Mouse (Mus musculus): ENCODE measurements around the gene Dok7. TPM values are rescaled to one million over a fixed set of nuclear protein-coding genes. Genes with fewer than 3 reads are reported as not detected.

Gene Dok7
- polyA plus RNA-seq, 1 experiment from 2014 or later = 0.89 TPM

DNA sequence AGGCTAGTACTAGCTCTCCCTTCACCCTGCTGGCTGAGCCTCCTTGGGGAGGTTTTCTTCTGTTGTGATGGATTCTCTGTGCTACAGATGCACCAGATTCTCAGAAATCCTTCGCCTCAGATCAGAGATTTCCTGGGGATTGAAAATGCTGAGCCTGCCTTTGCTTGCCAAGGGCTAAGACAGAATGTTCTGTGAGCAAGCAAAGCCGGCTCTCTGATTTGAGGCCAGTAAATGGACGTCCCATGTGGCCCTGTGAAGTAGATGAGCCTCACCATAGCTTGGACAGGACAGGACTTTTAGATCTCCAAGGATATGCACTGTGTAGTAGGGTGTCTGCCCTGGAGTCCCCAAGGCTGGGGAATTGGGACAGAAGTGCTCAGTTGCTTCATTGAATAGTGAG, 28.3 kb downstream of the Dok7 start:
- Histone ChIP-seq H3K4me1 (replicated peaks; ENCODE audit: insufficient read depth, low read length) (no peaks in the 10 kb centered on the region), H3K4me2 (ENCODE audit: low read length) (no peak overlapping the region), H3K27ac (no peak overlapping the region), H3K9me3 (replicated peaks; ENCODE audit: low read length) (no peaks in the 10 kb centered on the region), H3K9ac (ENCODE audit: low read depth, low read length) (no peak overlapping the region), H3K4me3 (replicated peaks; ENCODE audit: low read depth, low read length) (no peak overlapping the region), H3K36me3 (ENCODE audit: insufficient read depth, low read length) (no peaks in the 10 kb centered on the region), H3K27me3 (ENCODE audit: insufficient read depth, low read length) (no peaks in the 10 kb centered on the region)
- ATAC-seq (replicated peaks; ENCODE audit: low FRiP score, low read depth) (no peak), DNase-seq (ENCODE audit: low spot score) (no peak)
- no peak for TF ChIP-seq CTCF (IDR thresholded peaks at IDR 0.05; ENCODE audit: low read depth)
- WGBS = 83% methylated on average over 3 of the region's 3 CpGs

DNA sequence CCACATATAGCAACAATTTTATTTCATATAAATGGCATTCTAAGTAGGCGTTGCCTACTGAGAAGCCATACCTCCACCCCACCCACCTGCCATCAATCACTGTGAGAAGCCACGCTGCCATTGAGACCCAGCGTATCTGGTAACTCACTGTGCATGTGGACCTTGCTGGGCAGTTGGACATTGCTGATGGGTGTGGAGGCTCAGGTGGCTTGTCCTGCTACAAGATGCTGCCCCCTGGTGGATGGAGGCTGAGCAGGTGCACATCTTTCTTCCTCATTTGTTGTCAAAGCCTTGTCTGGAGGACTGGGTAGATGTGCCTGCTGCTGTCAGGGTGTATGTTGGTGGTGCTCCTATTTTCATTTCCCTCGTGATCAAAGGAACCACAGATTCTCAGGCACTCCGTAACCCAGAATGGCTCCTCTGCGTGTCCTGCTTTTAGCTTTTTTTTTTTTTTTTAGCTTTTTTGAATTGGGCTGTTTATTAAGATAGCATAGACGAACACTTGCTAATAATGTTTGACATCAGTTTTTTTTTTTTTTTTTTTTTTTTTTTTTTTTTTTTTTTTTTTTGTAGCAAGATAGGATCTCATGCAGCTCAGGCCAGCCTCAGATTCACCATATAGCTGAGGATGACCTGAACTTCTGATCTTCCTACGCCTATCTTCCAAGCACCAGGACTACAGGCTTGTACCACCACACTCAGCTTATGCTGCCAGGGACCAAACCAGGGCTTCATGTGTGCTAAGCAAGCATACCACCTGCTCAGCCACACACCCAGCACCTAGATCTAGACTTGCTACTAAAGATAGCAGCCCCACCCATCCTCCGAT, 32.4 kb downstream of the Dok7 start:
- Histone ChIP-seq H3K9me3 (replicated peaks; ENCODE audit: low read length) (no peaks in the 10 kb centered on the region), H3K4me2 (ENCODE audit: low read length) (no peak overlapping the region), H3K27ac (no peak overlapping the region), H3K27me3 (ENCODE audit: insufficient read depth, low read length) (no peaks in the 10 kb centered on the region), H3K4me1 (replicated peaks; ENCODE audit: insufficient read depth, low read length) (no peaks in the 10 kb centered on the region), H3K36me3 (ENCODE audit: insufficient read depth, low read length) (peaks cover 24% of the 10 kb centered on the region), H3K9ac (ENCODE audit: low read depth, low read length) (no peak overlapping the region), H3K4me3 (replicated peaks; ENCODE audit: low read depth, low read length) (no peak overlapping the region)
- 58% methylated on average over 9 of the region's 9 CpGs for WGBS
- ATAC-seq (replicated peaks; ENCODE audit: low FRiP score, low read depth) (0 out of 2 replicates have a peak, but pooled peaks have one; percentile 19), DNase-seq (ENCODE audit: low spot score) (peak; percentile 73)
- peak; percentile 79 for TF ChIP-seq CTCF (IDR thresholded peaks at IDR 0.05; ENCODE audit: low read depth)

- Histone ChIP-seq H3K9ac (ENCODE audit: low read depth, low read length) (no peak overlapping the region), H3K36me3 (ENCODE audit: insufficient read depth, low read length) (peaks cover 27% of the 10 kb centered on the region), H3K27ac (no peak overlapping the region), H3K4me2 (ENCODE audit: low read length) (no peak overlapping the region), H3K9me3 (replicated peaks; ENCODE audit: low read length) (no peaks in the 10 kb centered on the region), H3K4me1 (replicated peaks; ENCODE audit: insufficient read depth, low read length) (no peaks in the 10 kb centered on the region), H3K27me3 (ENCODE audit: insufficient read depth, low read length) (no peaks in the 10 kb centered on the region), H3K4me3 (replicated peaks; ENCODE audit: low read depth, low read length) (no peak overlapping the region)
- DNase-seq (ENCODE audit: low spot score) (no peak), ATAC-seq (replicated peaks; ENCODE audit: low FRiP score, low read depth) (no peak)
- WGBS = 81% methylated on average over 5 of the region's 5 CpGs
- no peak for TF ChIP-seq CTCF (IDR thresholded peaks at IDR 0.05; ENCODE audit: low read depth)
These were observed 33.0 kb downstream of the Dok7 start for GRCm38 (mm10) chr5:35089614-35089963.

DNA sequence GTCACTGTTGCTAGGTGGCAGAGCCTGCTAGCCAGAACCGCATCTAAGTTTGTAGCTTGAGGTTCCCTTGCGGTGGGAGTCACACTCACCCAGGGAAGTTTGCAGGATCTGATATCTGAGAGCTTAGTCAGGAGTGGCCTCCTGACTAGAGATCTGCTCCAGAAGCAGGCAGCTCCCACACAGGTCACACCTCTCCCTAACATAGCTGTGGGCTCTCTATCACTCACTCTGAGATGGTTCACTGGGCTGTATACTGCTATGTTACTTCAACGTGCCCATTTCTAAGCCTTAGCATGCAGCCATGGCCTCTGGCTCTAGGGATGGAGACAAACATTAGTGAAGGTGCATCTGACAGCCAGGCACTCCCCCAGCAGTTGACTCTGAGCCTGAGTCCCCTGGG, 35.1 kb downstream of the Dok7 start:
- Histone ChIP-seq H3K27me3 (ENCODE audit: insufficient read depth, low read length) (no peaks in the 10 kb centered on the region), H3K36me3 (ENCODE audit: insufficient read depth, low read length) (peaks cover 44% of the 10 kb centered on the region), H3K9me3 (replicated peaks; ENCODE audit: low read length) (no peaks in the 10 kb centered on the region), H3K4me3 (replicated peaks; ENCODE audit: low read depth, low read length) (no peak overlapping the region), H3K27ac (no peak overlapping the region), H3K9ac (ENCODE audit: low read depth, low read length) (no peak overlapping the region), H3K4me2 (ENCODE audit: low read length) (no peak overlapping the region), H3K4me1 (replicated peaks; ENCODE audit: insufficient read depth, low read length) (no peaks in the 10 kb centered on the region)
- peak; percentile 79 for DNase-seq (ENCODE audit: low spot score)
- no peak for TF ChIP-seq CTCF (IDR thresholded peaks at IDR 0.05; ENCODE audit: low read depth)
- WGBS = 46% methylated on average over 3 of the region's 3 CpGs
- ATAC-seq (replicated peaks; ENCODE audit: low FRiP score, low read depth) = peak; percentile 48; the same call in 1 of the 2 replicates

GRCm38 (mm10) chr5:35103086-35103485, 46.5 kb downstream of the Dok7 start:
- Histone ChIP-seq H3K27me3 (ENCODE audit: insufficient read depth, low read length) (no peaks in the 10 kb centered on the region), H3K4me2 (ENCODE audit: low read length) (peak overlapping the region; percentile 71; the same call in 1 of the 2 replicates), H3K9me3 (replicated peaks; ENCODE audit: low read length) (no peaks in the 10 kb centered on the region), H3K9ac (ENCODE audit: low read depth, low read length) (peak overlapping the region; percentile 38; the same call in 1 of the 2 replicates), H3K36me3 (ENCODE audit: insufficient read depth, low read length) (peaks cover 35% of the 10 kb centered on the region), H3K27ac (no peak overlapping the region), H3K4me1 (replicated peaks; ENCODE audit: insufficient read depth, low read length) (peaks cover 20% of the 10 kb centered on the region), H3K4me3 (replicated peaks; ENCODE audit: low read depth, low read length) (no peak overlapping the region)
- DNase-seq (ENCODE audit: low spot score) = no peak
- TF ChIP-seq CTCF (IDR thresholded peaks at IDR 0.05; ENCODE audit: low read depth) = no peak
- 70% methylated on average over 8 of the region's 8 CpGs for WGBS
- ATAC-seq (replicated peaks; ENCODE audit: low FRiP score, low read depth) = no peak

- H3K9ac ChIP-seq (ENCODE audit: low read depth, low read length) = peak overlapping the region; percentile 38; the same call in 1 of the 2 replicates
- WGBS = 73% methylated on average over 2 of the region's 2 CpGs
These were observed 47.0 kb downstream of the Dok7 start for GRCm38 (mm10) chr5:35103528-35103927.

More at GRCm38 (mm10) chr5:35103528-35103927, 47.0 kb downstream of the Dok7 start:
- no peak for TF ChIP-seq CTCF (IDR thresholded peaks at IDR 0.05; ENCODE audit: low read depth)
- peaks cover 32% of the 10 kb centered on the region for H3K36me3 ChIP-seq (ENCODE audit: insufficient read depth, low read length)
- H3K4me3 ChIP-seq (replicated peaks; ENCODE audit: low read depth, low read length) = no peak overlapping the region
- ATAC-seq (replicated peaks; ENCODE audit: low FRiP score, low read depth) (no peak), DNase-seq (ENCODE audit: low spot score) (no peak)
- H3K4me2 ChIP-seq (ENCODE audit: low read length) = peak overlapping the region; percentile 71
- H3K27ac ChIP-seq = no peak overlapping the region
- peaks cover 20% of the 10 kb centered on the region for H3K4me1 ChIP-seq (replicated peaks; ENCODE audit: insufficient read depth, low read length)
- no peaks in the 10 kb centered on the region for H3K9me3 ChIP-seq (replicated peaks; ENCODE audit: low read length)
- no peaks in the 10 kb centered on the region for H3K27me3 ChIP-seq (ENCODE audit: insufficient read depth, low read length)
